Mouse (Mus musculus): ENCODE measurements around the gene Ksr2. TPM values are rescaled to one million over a fixed set of nuclear protein-coding genes. Genes with fewer than 3 reads are reported as not detected.

The Ksr2 gene
- polyA plus RNA-seq, 1 experiment from 2014 or later, result 0.15 TPM

DNA sequence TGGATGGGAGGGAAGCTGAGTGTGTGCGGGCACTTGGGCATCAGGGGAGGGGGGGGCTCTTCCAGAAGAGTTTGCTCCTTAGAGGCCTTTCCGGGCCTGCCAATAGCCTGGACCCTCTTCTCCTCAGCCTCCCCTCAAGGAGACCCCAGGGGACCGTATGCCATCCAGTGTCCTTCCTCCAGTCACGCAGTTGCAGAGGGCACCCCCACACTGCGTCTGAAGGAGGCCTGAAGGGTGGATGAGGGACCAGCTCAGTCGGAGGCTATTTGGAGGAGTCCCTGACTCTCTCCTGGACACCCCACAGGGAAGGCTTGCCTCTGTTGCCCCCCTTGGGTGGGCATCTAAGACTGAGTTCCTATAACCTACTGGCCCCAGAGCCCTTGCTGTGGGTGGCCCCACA, 367.4 kb downstream of the Ksr2 start:
- Histone ChIP-seq H3K27me3 (no peaks in the 10 kb centered on the region), H3K9me3 (no peaks in the 10 kb centered on the region), H3K27ac (no peak overlapping the region; the same call in 1 of the 2 replicates), H3K4me1 (peaks cover 20% of the 10 kb centered on the region), H3K9ac (peak overlapping the region; percentile 48; the same call in 1 of the 2 replicates), H3K4me2 (replicated peaks) (peak overlapping the region; percentile 38; the same call in 1 of the 2 replicates), H3K36me3 (no peaks in the 10 kb centered on the region), H3K4me3 (no peak overlapping the region)
- ATAC-seq (ENCODE audit: low FRiP score, low read depth), result peak; percentile 2; the same call in 1 of the 2 replicates
- WGBS, result 48% methylated on average over 6 of the region's 6 CpGs

DNA sequence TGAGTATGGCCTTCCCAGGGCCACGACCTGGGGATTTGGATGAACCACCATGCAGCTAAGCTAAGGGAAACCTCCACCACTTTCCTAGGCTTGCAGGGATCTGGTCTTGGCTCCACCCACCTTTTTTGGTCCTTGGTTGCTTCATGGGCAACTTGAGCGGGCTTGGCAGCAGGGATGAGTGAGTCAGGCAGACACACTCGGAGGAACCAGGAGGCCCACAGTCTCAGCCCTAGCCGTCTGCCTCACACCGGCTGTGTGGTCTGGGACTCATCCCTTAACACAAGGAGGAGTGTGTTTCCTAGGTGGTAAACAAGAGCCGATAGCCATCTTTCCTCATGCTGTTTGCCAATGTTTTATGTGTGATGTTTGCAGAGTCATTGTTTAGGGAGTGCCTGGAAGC, 376.3 kb downstream of the Ksr2 start:
- H3K9ac ChIP-seq, result no peak overlapping the region
- no peak overlapping the region for H3K27ac ChIP-seq
- 64% methylated on average over 6 of the region's 6 CpGs for WGBS
- ATAC-seq (ENCODE audit: low FRiP score, low read depth), result no peak
- no peak overlapping the region for H3K4me2 ChIP-seq (replicated peaks)
- peaks cover 3% of the 10 kb centered on the region; the same call in 1 of the 2 replicates for H3K4me1 ChIP-seq
- H3K9me3 ChIP-seq, result no peaks in the 10 kb centered on the region
- H3K36me3 ChIP-seq, result no peaks in the 10 kb centered on the region
- no peak overlapping the region for H3K4me3 ChIP-seq
- no peaks in the 10 kb centered on the region for H3K27me3 ChIP-seq

DNA sequence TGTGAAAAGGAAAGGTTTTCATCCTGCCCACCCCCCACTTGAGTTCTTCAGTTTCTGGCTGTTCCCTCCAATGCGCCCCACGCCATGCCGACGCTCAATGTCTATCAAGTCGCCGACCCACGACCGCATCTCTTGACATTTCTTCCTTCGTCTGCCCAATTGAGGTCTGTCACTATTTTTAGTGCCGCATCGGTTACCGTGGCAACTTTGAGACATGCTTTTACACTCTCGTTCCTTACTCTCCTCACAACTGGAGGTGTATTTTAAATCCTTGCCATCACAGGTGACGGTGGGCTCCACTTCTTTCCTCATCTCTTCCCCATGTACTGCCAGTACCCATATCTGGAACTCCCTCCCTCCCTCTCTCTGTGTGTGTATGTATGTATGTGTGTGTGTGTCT, 378.1 kb downstream of the Ksr2 start:
- no peak for ATAC-seq (ENCODE audit: low FRiP score, low read depth)
- Histone ChIP-seq H3K4me1 (peaks cover 4% of the 10 kb centered on the region; the same call in 1 of the 2 replicates), H3K36me3 (no peaks in the 10 kb centered on the region), H3K27me3 (no peaks in the 10 kb centered on the region), H3K4me3 (no peak overlapping the region), H3K27ac (no peak overlapping the region), H3K4me2 (replicated peaks) (no peak overlapping the region), H3K9me3 (no peaks in the 10 kb centered on the region), H3K9ac (no peak overlapping the region)
- 90% methylated on average over 14 of the region's 14 CpGs for WGBS

DNA sequence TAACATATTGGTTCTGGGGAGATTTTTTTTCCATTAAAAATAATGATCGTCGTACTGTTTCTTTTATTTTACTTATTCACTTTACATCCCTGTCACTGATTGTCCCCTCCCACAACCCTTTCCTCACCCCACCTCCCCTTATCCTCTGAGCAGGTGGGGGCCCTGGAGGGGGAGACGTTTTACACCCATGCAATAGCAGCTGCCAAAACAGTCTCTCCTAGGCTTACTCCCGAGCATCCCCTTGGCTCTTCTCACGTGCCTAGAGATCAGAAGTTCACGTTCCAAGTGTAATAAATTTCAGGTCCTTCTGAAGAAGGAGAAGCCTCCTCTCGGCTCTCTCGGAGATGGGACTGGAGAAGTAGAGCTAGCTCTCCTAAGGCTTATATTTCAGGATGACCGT, 387.0 kb downstream of the Ksr2 start:
- H3K9ac ChIP-seq, result no peak overlapping the region
- no peak for ATAC-seq (ENCODE audit: low FRiP score, low read depth)
- no peak overlapping the region for H3K27ac ChIP-seq
- H3K4me1 ChIP-seq, result no peaks in the 10 kb centered on the region
- H3K9me3 ChIP-seq, result no peaks in the 10 kb centered on the region
- no peak overlapping the region for H3K4me2 ChIP-seq (replicated peaks)
- no peaks in the 10 kb centered on the region for H3K27me3 ChIP-seq
- no peak overlapping the region for H3K4me3 ChIP-seq
- 53% methylated on average over 9 of the region's 9 CpGs for WGBS
- no peaks in the 10 kb centered on the region for H3K36me3 ChIP-seq

DNA sequence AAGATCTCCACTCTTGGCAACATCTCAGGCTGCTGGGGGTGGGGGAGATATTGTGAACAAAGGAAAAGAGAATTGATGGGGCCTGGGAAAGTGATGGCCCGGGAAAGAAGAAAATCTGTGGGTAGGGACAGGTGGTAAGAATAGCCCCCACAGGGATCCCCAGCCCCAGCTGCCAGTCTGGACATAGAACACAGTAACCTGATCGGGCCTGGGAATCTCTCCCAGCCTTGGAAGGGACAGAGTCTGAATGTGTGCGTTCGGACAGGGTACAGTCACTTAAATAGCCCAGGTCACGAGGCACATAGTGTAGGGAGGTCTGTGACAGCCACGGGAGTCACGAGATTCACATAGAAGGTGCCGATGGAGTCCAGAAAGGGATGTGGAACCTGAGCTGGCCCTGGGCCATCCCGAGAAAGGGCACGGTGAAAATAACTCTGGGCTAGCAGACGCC, 388.3 kb downstream of the Ksr2 start:
- ATAC-seq (ENCODE audit: low FRiP score, low read depth), result 0 out of 2 replicates have a peak, but pooled peaks have one; percentile 67
- no peak overlapping the region for H3K9ac ChIP-seq
- H3K4me3 ChIP-seq, result no peak overlapping the region
- no peaks in the 10 kb centered on the region for H3K36me3 ChIP-seq
- H3K9me3 ChIP-seq, result no peaks in the 10 kb centered on the region
- no peak overlapping the region for H3K4me2 ChIP-seq (replicated peaks)
- WGBS, result 79% methylated on average over 11 of the region's 11 CpGs
- H3K4me1 ChIP-seq, result no peaks in the 10 kb centered on the region
- no peaks in the 10 kb centered on the region for H3K27me3 ChIP-seq
- H3K27ac ChIP-seq, result no peak overlapping the region

DNA sequence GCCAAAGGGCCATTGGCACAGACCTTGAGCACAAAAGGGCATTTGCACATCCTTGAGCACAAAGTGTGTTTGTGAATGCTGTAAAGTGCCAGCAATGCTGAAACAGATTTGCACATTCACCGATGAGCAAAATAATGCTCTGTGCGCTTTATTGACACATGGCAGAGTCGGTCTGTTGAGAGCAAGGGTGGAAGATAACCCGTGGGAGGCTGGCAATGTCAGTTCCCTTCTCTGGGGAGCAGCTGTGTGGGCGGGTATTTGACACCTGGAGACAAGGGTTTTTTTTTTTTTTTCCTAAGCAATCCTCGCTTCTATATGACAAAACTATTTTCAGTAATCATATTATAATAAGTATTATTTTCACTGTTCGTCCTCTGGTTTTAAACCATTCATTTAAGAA, 389.8 kb downstream of the Ksr2 start:
- 70% methylated on average over 7 of the region's 7 CpGs for WGBS
- no peak for ATAC-seq (ENCODE audit: low FRiP score, low read depth)
- H3K4me2 ChIP-seq (replicated peaks), result no peak overlapping the region

DNA sequence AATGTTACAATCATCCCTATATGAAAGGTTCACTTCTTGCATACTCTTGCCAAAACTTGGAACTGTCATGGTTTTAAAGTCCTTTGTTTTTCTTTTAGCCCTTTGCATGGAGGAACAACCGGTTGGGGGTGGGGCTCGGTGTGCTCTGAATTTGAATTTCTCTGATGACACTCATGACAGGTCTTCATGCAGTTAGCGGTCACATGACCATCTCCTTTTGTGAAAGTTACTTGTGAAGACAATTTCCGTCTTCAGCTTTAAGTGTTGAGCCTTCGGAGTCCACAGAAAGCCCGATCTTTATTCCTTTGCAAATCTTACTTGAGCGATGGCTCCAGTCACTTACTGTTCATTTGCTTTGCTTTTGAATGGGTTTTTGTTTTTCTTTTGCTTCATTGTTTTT, 397.1 kb downstream of the Ksr2 start:
- Histone ChIP-seq H3K9me3 (no peaks in the 10 kb centered on the region), H3K4me1 (no peaks in the 10 kb centered on the region), H3K4me3 (no peak overlapping the region), H3K27ac (no peak overlapping the region), H3K36me3 (no peaks in the 10 kb centered on the region), H3K4me2 (replicated peaks) (no peak overlapping the region), H3K27me3 (no peaks in the 10 kb centered on the region), H3K9ac (no peak overlapping the region)
- no peak for ATAC-seq (ENCODE audit: low FRiP score, low read depth)
- WGBS, result 92% methylated on average over 7 of the region's 7 CpGs

More for the DNA sequence above, 389.8 kb downstream of the Ksr2 start:
- no peaks in the 10 kb centered on the region for H3K27me3 ChIP-seq
- H3K36me3 ChIP-seq, result no peaks in the 10 kb centered on the region
- H3K4me1 ChIP-seq, result no peaks in the 10 kb centered on the region
- no peaks in the 10 kb centered on the region for H3K9me3 ChIP-seq
- H3K9ac ChIP-seq, result no peak overlapping the region
- H3K27ac ChIP-seq, result no peak overlapping the region
- H3K4me3 ChIP-seq, result no peak overlapping the region

DNA sequence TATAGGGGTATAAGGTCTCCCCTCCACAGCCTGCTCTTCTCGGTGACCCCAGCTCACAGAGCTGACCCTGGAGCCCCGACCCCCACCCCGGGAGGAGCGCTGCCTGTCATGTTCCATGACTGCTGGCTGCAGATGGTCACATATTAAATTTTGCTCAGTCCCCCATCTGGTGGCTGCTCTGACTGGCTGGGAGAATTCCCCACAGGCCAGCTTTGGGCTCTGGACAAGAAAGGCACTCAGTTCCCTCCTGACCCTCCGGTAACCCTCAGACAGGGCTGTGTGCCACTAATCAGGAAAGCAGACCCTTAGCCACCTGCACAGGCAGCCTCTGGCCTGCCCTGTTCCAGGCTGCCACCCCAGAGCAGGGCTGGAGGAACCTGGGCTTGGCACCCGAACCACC, 405.0 kb downstream of the Ksr2 start:
- Histone ChIP-seq H3K27me3 (no peaks in the 10 kb centered on the region), H3K4me1 (no peaks in the 10 kb centered on the region), H3K9ac (no peak overlapping the region), H3K36me3 (no peaks in the 10 kb centered on the region), H3K4me3 (no peak overlapping the region), H3K9me3 (no peaks in the 10 kb centered on the region), H3K27ac (no peak overlapping the region), H3K4me2 (replicated peaks) (no peak overlapping the region)
- 86% methylated on average over 6 of the region's 6 CpGs for WGBS
- ATAC-seq (ENCODE audit: low FRiP score, low read depth), result no peak

DNA sequence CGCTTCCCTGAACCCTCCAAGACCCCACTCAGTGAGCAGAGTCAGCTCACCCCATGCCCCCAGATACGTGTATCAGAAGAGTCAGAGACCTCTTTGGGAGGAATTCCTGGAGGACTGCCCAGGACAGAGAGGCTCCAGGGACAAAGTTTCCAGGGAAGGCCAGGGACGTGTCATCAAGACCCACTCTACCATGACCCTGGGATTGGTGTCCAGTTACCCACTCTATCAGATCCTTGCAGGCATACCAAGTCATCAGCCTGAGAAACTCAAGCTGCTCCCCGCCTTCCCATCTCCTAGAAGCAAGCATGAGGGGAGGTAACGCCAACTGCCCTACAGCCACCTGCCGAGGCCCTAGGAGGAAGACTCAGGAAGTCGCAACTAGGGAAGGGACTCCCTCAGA, 406.6 kb downstream of the Ksr2 start:
- 67% methylated on average over 7 of the region's 7 CpGs for WGBS
- Histone ChIP-seq H3K27me3 (no peaks in the 10 kb centered on the region), H3K4me2 (replicated peaks) (no peak overlapping the region), H3K27ac (no peak overlapping the region), H3K4me3 (no peak overlapping the region), H3K4me1 (no peaks in the 10 kb centered on the region), H3K9ac (no peak overlapping the region), H3K9me3 (no peaks in the 10 kb centered on the region), H3K36me3 (no peaks in the 10 kb centered on the region)
- ATAC-seq (ENCODE audit: low FRiP score, low read depth), result no peak

DNA sequence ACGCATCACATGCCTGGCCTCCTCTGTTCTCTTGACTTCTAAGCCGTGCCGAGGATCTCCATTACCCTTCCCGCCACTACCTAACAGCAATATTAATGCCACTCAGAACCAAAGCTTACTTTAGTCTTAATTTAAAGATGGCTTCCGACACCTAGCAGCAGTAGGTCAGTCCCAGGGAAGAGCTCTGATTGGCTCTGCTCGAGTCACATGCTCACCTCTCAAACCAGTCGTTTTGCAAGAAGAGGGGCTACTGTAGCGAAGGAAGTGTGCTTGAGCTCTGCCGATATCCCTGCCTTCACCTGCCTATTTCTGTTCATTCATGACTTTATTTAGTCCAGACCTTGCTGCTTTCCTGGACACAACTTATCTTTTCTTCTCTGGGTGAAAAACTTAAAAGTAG, 410.0 kb downstream of the Ksr2 start:
- no peak for ATAC-seq (ENCODE audit: low FRiP score, low read depth)
- Histone ChIP-seq H3K9ac (no peak overlapping the region), H3K4me3 (no peak overlapping the region), H3K27me3 (no peaks in the 10 kb centered on the region), H3K36me3 (no peaks in the 10 kb centered on the region), H3K27ac (no peak overlapping the region), H3K4me1 (no peaks in the 10 kb centered on the region), H3K4me2 (replicated peaks) (no peak overlapping the region), H3K9me3 (no peaks in the 10 kb centered on the region)
- 95% methylated on average over 9 of the region's 9 CpGs for WGBS

DNA sequence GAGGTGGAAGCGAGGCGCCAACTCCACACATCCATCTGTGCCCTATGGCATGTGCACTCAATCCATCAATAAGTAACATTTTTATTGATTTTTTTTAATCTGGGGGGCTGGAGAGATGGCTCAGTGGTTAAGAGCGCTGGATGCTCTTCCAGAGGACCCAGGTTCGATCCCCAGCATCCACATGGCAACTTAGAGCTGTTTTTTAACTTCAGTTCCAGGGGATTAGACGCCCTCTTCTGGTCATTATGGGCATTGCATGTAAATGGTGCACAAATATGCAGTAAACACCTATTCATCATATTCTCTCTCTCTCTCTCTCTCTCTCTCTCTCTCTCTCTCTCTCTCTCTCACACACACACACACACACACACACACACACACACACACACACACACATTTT, 410.7 kb downstream of the Ksr2 start:
- H3K4me2 ChIP-seq (replicated peaks), result no peak overlapping the region
- ATAC-seq (ENCODE audit: low FRiP score, low read depth), result no peak
- WGBS, result 75% methylated on average over 5 of the region's 5 CpGs

More for the DNA sequence above, 410.7 kb downstream of the Ksr2 start:
- Histone ChIP-seq H3K36me3 (no peaks in the 10 kb centered on the region), H3K9me3 (no peaks in the 10 kb centered on the region), H3K27ac (no peak overlapping the region), H3K4me1 (no peaks in the 10 kb centered on the region), H3K27me3 (no peaks in the 10 kb centered on the region), H3K9ac (no peak overlapping the region), H3K4me3 (no peak overlapping the region)
